Mouse (Mus musculus) heart, adult 2 months (tissue): ENCODE measurements around the gene Myog.

Experiments used
- CTCF ChIP-seq: fragments of 200-600 bp; IDR thresholded peaks from 2 replicates; pipeline ENCODE4 v1.8.1; 2022; ENCODE audit warnings: antibody characterized with exemption, mild to moderate bottlenecking, moderate library complexity
- EP300 ChIP-seq: fragments of 200-500 bp; IDR thresholded peaks from 2 replicates; pipeline ENCODE4 v1.6.1; 2011; ENCODE audit warnings: low read depth, low read length, control low read depth; ENCODE audit not compliant: insufficient read depth

GRCm38 (mm10) chr1:134336958-134337710, 47.3 kb downstream of the Myog start:
- TF ChIP-seq EP300, result no peak
- TF ChIP-seq CTCF, result no peak
